Comparison of ENCODE assay signal across 12 mouse cellular contexts in genomic region chr12:71481899-71482593, GRCm38 (mm10).
A peak's percentile ranks its signal among the peaks of the same experiment; 100 is the strongest.
DNase-seq lines count a peak whose midpoint lies in the region; ATAC-seq lines count a peak whose summit lies in the region.
"Had no signal": no experiment of that assay in that cellular context is flagged by ENCODE, and none has a peak within 500 bp of the region (broad histone marks: within the 10 kb centered on the region; RNA-seq: fewer than 3 reads in every experiment).

No protein-coding gene starts in this region.

- H3K4me3 ChIP-seq in midbrain, embryonic 12.5 days = no peak overlapping the region
- H3K4me3 ChIP-seq: liver, embryonic 13.5 days had no signal

- H3K27ac ChIP-seq in midbrain, embryonic 12.5 days (replicated peaks) = 0 out of 2 replicates have a peak overlapping the region, but pooled peaks have one; percentile 2
- H3K27ac ChIP-seq: liver, embryonic 13.5 days had no signal

- no peak for ATAC-seq in midbrain, embryonic 12.5 days (ENCODE audit: low FRiP score, low read depth)
- no peak for ATAC-seq in erythroid progenitor cell, adult 5-6 weeks (replicated peaks; ENCODE audit: low FRiP score, poor library complexity, severe bottlenecking)
- ATAC-seq: Patski had no signal

- no peak overlapping the region for H3K9ac ChIP-seq in midbrain, embryonic 12.5 days (replicated peaks)
- H3K9ac ChIP-seq: liver, embryonic 13.5 days had no signal

- no peaks in the 10 kb centered on the region for H3K36me3 ChIP-seq in midbrain, embryonic 12.5 days
- H3K36me3 ChIP-seq: liver, embryonic 13.5 days had no signal

- H3K4me1 ChIP-seq in midbrain, embryonic 12.5 days = peaks cover 26% of the 10 kb centered on the region; the same call in 1 of the 2 replicates
- H3K4me1 ChIP-seq: liver, embryonic 13.5 days had no signal

- H3K4me2 ChIP-seq in midbrain, embryonic 12.5 days (replicated peaks) = no peak overlapping the region
- H3K4me2 ChIP-seq: liver, embryonic 13.5 days had no signal

- 59% methylated on average over 9 of the region's 9 CpGs for WGBS in midbrain, embryonic 12.5 days

- DNase-seq in cerebellum, postnatal 10 days = peak; percentile 68 to 71
- no peak for DNase-seq in cerebellum, adult 8-10 months
- DNase-seq in kidney, postnatal 4 days = peak; percentile 27 to 28
- DNase-seq in kidney, postnatal 36 days = no peak
- DNase-seq in heart, postnatal 4 days = peak; percentile 14
- no peak for DNase-seq in ovary, adult 18-20 months (ENCODE audit: low spot score)
- DNase-seq: cerebellum, adult 9-10 months; liver, embryonic 13.5 days; thymus, postnatal 14 days had no signal

- H3K9me3 ChIP-seq in midbrain, embryonic 12.5 days = no peaks in the 10 kb centered on the region
- H3K9me3 ChIP-seq: liver, embryonic 13.5 days had no signal

- peaks cover 5% of the 10 kb centered on the region; the same call in 1 of the 2 replicates for H3K27me3 ChIP-seq in midbrain, embryonic 12.5 days
- H3K27me3 ChIP-seq: liver, embryonic 13.5 days; Patski had no signal

Comparison
In these comparisons a context has a peak if more than half of its experiments do, and no peak if none do; other contexts are left out.
1. DNase-seq: peak in cerebellum, postnatal 10 days (2 of 2), kidney, postnatal 4 days (2 of 2) and heart, postnatal 4 days (single experiment); none in cerebellum, adult 8-10 months (single experiment), kidney, postnatal 36 days (0 of 2) and ovary, adult 18-20 months (single experiment).